Mouse (Mus musculus) C2C12 (cell line): ENCODE data around the gene Tox4. TPM values are rescaled to one million over a fixed set of nuclear protein-coding genes. Genes with fewer than 3 reads are reported as not detected.

Experiments used
- H3K27me3 ChIP-seq: one replicate; pipeline ENCODE4 v1.6.1; 2011; ENCODE audit not compliant: control insufficient read depth, insufficient read depth, insufficient read length
- H3K36me3 ChIP-seq: one replicate; pipeline ENCODE4 v1.6.1; 2011; ENCODE audit not compliant: control insufficient read depth, insufficient read depth
- H3K4me3 ChIP-seq: one replicate; pipeline ENCODE4 v1.5.1; 2011; ENCODE audit warnings: mild to moderate bottlenecking, control low read depth; ENCODE audit not compliant: poor library complexity, insufficient read depth, severe bottlenecking
- H3K79me2 ChIP-seq: one replicate; pipeline ENCODE4 v1.6.1; 2011; ENCODE audit not compliant: control insufficient read depth, insufficient read depth
- H3K79me3 ChIP-seq: one replicate; pipeline ENCODE4 v1.6.1; 2011; ENCODE audit warnings: low read depth, control low read depth
- H3ac ChIP-seq: one replicate; pipeline ENCODE3; 2011; ENCODE audit warnings: low read depth; ENCODE audit not compliant: control insufficient read depth, insufficient read length
- CEBPB ChIP-seq: IDR thresholded peaks from one replicate; pipeline ENCODE4 v1.6.1; 2011; ENCODE audit warnings: low read depth, mild to moderate bottlenecking, control low read depth, moderate library complexity
- CTCF ChIP-seq: IDR thresholded peaks from one replicate; pipeline ENCODE4 v1.5.1; 2011; ENCODE audit not compliant: control insufficient read depth, insufficient read depth, insufficient read length
- FOSL1 ChIP-seq: IDR thresholded peaks from one replicate; pipeline ENCODE4 v1.8.0; 2011; ENCODE audit warnings: mild to moderate bottlenecking, low read length; ENCODE audit not compliant: poor library complexity, insufficient read depth, severe bottlenecking
- MAX ChIP-seq: IDR thresholded peaks from one replicate; pipeline ENCODE4 v1.6.1; 2011; ENCODE audit warnings: mild to moderate bottlenecking, control low read depth
- MYOD1 ChIP-seq: IDR thresholded peaks from one replicate; pipeline ENCODE4 v1.6.1; 2011; ENCODE audit warnings: low read depth; ENCODE audit not compliant: control insufficient read depth, insufficient read length
- MYOG ChIP-seq: IDR thresholded peaks from one replicate; pipeline ENCODE4 v1.6.1; 2011; ENCODE audit not compliant: control insufficient read depth, insufficient read length; ENCODE audit errors: extremely low read depth
- USF1 ChIP-seq: IDR thresholded peaks from one replicate; pipeline ENCODE4 v1.6.1; 2011; ENCODE audit warnings: low read depth, mild to moderate bottlenecking, control low read depth, moderate library complexity
- polyA plus RNA-seq: library from polyadenylated mRNA; unstranded; fragments of >200 nt; fragmentation: generic; extraction: Trizol; gene quantifications from one replicate; pipeline ENCODE4 v1.2.1, GENCODE M21; 2012; ENCODE audit warnings: missing spikeins

The Tox4 gene
- polyA plus RNA-seq, 1 experiment, result 18.3 TPM

DNA sequence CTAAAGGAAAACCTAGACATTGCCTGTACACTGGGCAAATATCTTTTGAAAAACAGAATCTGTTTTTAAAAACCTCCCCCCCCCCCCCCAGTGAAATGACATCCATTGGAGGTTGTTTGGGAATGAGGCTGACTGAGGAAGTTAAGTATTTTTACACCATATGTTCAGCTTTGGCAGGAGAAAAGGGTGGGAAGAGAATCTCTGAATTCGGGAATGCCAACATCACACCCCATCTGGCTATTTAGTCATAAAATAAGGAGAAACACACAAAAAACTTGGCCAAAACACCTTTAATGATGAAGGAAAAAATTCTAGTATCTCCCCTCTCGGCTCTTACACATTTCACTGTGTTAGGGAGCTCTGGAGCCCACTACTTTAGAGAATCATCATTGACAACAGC lies 32.0 kb downstream of the Tox4 start:
- no peaks in the 10 kb centered on the region for H3K79me3 ChIP-seq
- H3K79me2 ChIP-seq, result peaks cover 9% of the 10 kb centered on the region
- H3K4me3 ChIP-seq, result no peak overlapping the region
- no peak overlapping the region for H3ac ChIP-seq
- H3K27me3 ChIP-seq, result no peaks in the 10 kb centered on the region
- TF ChIP-seq USF1, result no peak
- TF ChIP-seq MAX, result no peak
- TF ChIP-seq MYOD1, result no peak
- TF ChIP-seq CTCF, result no peak
- TF ChIP-seq FOSL1, result no peak
- no peak for TF ChIP-seq CEBPB
- TF ChIP-seq MYOG, result no peak
- peaks cover 6% of the 10 kb centered on the region for H3K36me3 ChIP-seq

DNA sequence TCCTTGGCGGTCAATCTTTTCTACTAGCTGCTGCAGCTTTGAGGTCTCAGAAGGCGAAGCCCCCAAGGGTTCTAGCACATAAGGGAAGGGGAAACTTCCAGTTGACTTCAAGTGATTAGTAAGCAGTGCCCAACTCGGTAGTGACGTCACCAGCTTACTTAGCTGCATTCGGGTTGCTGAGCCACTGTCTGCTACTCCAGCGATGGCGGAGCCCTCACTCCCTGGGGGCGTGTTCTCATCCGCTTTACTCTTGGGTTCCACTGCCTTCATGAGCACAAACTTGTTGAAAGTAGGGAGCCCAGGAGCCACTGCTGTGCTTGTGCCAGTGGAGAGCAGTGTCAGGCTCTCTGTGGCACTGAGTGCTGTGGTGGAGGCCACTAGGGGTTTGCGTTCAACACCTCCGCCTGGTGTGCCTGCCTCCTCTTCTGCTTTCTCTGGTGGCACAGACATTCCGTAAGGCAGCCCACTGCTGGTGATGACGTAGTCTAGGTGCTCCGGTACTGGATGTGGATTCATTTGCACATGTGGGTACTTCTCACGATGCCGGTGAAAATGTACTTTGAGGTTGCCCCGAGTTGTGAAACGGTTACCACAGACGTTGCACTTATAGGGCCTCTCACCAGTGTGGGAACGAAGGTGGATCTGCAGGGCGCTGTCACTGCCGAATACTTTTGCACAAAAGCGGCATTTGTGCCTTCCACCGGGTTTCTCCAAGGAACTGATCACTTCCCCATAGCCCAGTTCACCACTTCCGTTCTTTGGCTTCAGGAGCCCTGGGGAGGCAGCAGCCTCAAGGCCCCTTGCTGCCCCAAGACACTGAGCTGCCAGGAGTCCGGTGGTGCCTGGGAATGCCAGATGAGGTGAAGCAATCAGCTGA lies 35.2 kb downstream of the Tox4 start:
- H3K4me3 ChIP-seq, result no peak overlapping the region
- H3K79me2 ChIP-seq, result peaks cover 9% of the 10 kb centered on the region
- no peak overlapping the region for H3ac ChIP-seq
- H3K27me3 ChIP-seq, result no peaks in the 10 kb centered on the region
- peaks cover 6% of the 10 kb centered on the region for H3K36me3 ChIP-seq
- TF ChIP-seq USF1, result no peak
- TF ChIP-seq MYOG, result no peak
- TF ChIP-seq FOSL1, result no peak
- TF ChIP-seq MYOD1, result no peak
- TF ChIP-seq MAX, result no peak
- no peak for TF ChIP-seq CTCF
- no peak for TF ChIP-seq CEBPB
- H3K79me3 ChIP-seq, result no peaks in the 10 kb centered on the region

GRCm38 (mm10) chr14:52314808-52315150 lies 35.8 kb downstream of the Tox4 start:
- no peak for TF ChIP-seq FOSL1
- H3K27me3 ChIP-seq, result no peaks in the 10 kb centered on the region

GRCm38 (mm10) chr14:52315283-52315780 lies 36.4 kb downstream of the Tox4 start:
- peak overlapping the region; percentile 43 for H3K4me3 ChIP-seq
- peaks cover 6% of the 10 kb centered on the region for H3K36me3 ChIP-seq
- H3K79me2 ChIP-seq, result peaks cover 9% of the 10 kb centered on the region
- H3K27me3 ChIP-seq, result no peaks in the 10 kb centered on the region
- no peaks in the 10 kb centered on the region for H3K79me3 ChIP-seq
- TF ChIP-seq MYOD1 (no peak), FOSL1 (no peak), MAX (no peak), CEBPB (no peak)
- H3ac ChIP-seq, result peak overlapping the region; percentile 61

More at GRCm38 (mm10) chr14:52314808-52315150, 35.8 kb downstream of the Tox4 start:
- Histone ChIP-seq H3K79me2 (peaks cover 9% of the 10 kb centered on the region), H3ac (no peak overlapping the region), H3K79me3 (no peaks in the 10 kb centered on the region), H3K36me3 (peaks cover 6% of the 10 kb centered on the region), H3K4me3 (no peak overlapping the region)

DNA sequence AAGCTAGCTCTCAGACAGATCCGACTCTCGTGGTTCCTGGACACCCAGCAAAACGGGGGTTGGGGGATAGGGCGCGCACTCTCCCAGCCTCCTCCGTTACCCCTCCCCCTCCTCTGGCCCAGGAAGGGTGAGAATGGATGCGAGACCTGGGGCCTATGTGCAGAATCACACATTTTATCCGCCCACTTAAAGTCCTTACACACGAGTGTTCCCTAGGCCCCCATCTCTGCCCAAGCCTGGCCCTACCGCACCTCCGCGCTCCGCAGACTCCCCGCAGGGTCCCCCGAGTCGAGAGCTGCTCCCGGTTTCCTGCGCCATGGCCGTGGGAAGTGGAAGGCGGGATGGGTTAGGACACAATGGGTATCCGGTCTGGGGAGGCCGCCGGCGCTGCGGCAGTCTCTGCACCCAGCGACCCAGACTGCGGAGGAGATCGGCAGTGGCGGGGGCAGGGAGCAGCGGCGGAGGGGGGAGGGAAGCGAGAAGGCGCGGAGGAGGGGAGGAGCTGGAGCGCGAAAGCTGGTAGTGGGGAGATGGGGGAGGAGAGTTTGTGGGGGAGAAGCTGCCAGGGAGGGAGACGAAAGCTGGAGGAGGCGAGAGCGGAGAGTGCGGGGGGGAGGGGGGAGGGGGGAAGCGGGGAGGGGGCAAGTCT lies 37.0 kb downstream of the Tox4 start:
- no peak for TF ChIP-seq CEBPB
- no peak for TF ChIP-seq CTCF
- no peak for TF ChIP-seq MAX
- no peak for TF ChIP-seq USF1
- no peak for TF ChIP-seq FOSL1
- no peak for TF ChIP-seq MYOG
- no peak for TF ChIP-seq MYOD1
- peak overlapping the region; percentile 61 for H3ac ChIP-seq
- H3K36me3 ChIP-seq, result peaks cover 6% of the 10 kb centered on the region
- no peaks in the 10 kb centered on the region for H3K79me3 ChIP-seq
- H3K79me2 ChIP-seq, result peaks cover 9% of the 10 kb centered on the region
- H3K4me3 ChIP-seq, result peak overlapping the region; percentile 43
- H3K27me3 ChIP-seq, result no peaks in the 10 kb centered on the region

DNA sequence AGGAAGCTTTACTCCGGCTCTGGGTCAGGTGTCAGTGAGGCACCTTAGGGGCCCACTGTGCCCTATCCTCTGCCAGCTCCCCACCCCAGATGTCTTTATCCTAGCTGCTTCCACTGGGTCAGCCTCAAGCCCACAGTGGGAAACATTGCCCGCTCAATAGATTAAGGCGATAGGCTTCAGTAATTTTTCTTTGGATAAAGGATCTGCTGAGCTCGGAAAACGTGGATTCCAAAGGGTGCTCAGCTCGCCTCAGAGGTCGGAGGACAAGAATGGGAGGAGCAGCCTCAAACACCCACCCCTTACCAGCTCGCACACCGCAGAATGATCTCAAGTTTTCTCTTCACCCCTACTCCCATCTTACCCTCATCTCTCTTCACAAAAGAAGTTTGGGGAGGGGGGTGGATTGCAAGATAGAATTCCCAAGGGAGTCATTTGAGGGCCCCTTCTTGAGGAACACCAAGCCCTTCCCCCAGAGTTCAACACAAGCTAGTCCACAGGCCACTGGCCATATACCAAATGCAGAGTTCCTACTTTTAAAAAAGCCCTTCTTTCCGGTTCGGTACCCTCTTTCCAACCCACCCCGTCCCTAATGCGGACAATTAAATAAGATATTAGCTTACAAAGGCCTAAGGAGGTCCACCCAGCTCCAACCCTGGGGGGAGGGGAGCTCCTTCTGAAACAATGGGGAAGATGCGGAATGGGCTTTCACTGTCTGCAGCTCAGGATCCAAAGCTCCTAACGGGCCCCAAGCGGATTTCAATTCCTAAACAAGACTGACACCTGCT lies 37.7 kb downstream of the Tox4 start:
- Histone ChIP-seq H3K79me2 (peaks cover 9% of the 10 kb centered on the region), H3K4me3 (peak overlapping the region; percentile 43), H3K27me3 (no peaks in the 10 kb centered on the region), H3K36me3 (peaks cover 6% of the 10 kb centered on the region), H3K79me3 (no peaks in the 10 kb centered on the region), H3ac (no peak overlapping the region)
- TF ChIP-seq CTCF, result no peak
- no peak for TF ChIP-seq MYOD1
- no peak for TF ChIP-seq CEBPB
- no peak for TF ChIP-seq FOSL1
- TF ChIP-seq MYOG, result no peak
- no peak for TF ChIP-seq MAX
- TF ChIP-seq USF1, result no peak
